Mouse (Mus musculus): Measurements from ENCODE around the gene Hspa8. TPM values are rescaled to one million over a fixed set of nuclear protein-coding genes. Genes with fewer than 3 reads are reported as not detected.

Gene Hspa8
- polyA plus RNA-seq, 1 experiment from 2014 or later: 2,718 TPM

DNA sequence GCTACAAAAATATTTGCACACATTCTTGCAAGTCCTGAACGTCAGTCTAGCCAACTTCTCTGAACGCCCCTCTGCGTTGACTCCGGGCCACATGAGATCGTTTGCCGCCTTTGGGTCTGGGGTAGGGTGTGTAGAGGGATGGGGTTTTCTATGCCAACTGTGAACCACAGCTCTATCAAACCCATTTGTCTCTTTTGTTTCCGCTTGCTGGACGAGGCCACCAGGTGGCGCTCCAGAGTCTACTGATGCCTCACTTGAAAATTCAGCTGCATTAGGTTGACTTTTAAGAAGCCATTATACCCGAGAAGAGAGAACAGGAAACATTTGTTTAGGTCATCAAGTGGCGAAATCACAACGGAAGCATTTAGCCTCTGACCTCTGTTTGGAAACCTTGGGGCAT lies 33.8 kb downstream of the Hspa8 start:
- H3K4me1 ChIP-seq: no peaks in the 10 kb centered on the region

DNA sequence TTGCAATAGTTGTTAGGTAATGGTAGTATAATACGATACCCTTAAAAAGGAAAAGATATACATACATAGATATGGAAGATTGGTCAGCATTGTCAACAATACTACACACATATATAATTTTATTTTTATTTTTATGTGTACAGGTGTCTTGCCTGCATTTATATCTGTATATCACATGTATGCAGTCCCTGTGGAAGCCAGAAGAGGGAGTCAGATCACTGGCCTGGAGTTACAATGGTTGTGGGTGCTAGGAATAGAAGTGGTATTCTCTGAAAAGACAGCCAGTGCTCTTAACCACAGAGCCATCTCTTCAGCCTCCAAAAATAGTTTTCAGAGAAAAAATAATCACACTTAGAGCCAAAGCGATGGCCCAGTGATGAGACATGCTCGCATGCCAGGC lies 35.9 kb downstream of the Hspa8 start:
- H3K4me1 ChIP-seq: no peaks in the 10 kb centered on the region
- no peak overlapping the region for H3K4me2 ChIP-seq (replicated peaks)
- H3K27ac ChIP-seq (replicated peaks): no peak overlapping the region
- no peaks in the 10 kb centered on the region for H3K9me3 ChIP-seq
- ATAC-seq (ENCODE audit: low FRiP score, low read depth): no peak
- peaks cover 17% of the 10 kb centered on the region for H3K27me3 ChIP-seq
- WGBS: 89% methylated on average over 3 of the region's 3 CpGs
- no peak overlapping the region for H3K9ac ChIP-seq (replicated peaks)
- no peaks in the 10 kb centered on the region for H3K36me3 ChIP-seq
- H3K4me3 ChIP-seq: no peak overlapping the region

More for the DNA sequence above, 33.8 kb downstream of the Hspa8 start:
- no peak overlapping the region for H3K27ac ChIP-seq (replicated peaks)
- WGBS: 7% methylated on average over 12 of the region's 12 CpGs
- peaks cover 12% of the 10 kb centered on the region for H3K27me3 ChIP-seq
- ATAC-seq (ENCODE audit: low FRiP score, low read depth): no peak
- H3K4me3 ChIP-seq: no peak overlapping the region
- H3K36me3 ChIP-seq: no peaks in the 10 kb centered on the region
- H3K4me2 ChIP-seq (replicated peaks): no peak overlapping the region
- H3K9ac ChIP-seq (replicated peaks): no peak overlapping the region
- no peaks in the 10 kb centered on the region for H3K9me3 ChIP-seq

DNA sequence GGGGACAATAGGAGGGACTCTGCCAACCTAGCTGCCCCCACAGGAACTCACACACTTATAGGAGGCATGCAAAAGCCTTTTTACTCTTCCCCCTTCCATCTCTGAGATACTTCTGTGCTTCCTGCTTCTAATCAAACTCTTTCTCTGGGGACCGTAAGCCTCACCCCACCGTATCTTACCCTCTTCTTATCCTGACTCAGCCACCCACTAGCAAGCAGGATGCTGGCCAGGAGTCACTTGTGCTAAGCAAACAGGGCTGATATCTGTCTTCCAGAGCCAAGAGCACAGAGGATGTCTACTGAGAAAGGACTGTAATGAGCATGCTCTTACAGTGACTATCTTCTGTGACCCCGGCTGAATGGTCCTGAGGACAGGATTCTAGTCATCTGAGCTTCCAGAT lies 38.9 kb downstream of the Hspa8 start:
- Histone ChIP-seq H3K4me3 (no peak overlapping the region), H3K9me3 (no peaks in the 10 kb centered on the region), H3K36me3 (no peaks in the 10 kb centered on the region), H3K4me1 (no peaks in the 10 kb centered on the region), H3K27me3 (peaks cover 17% of the 10 kb centered on the region), H3K9ac (replicated peaks) (no peak overlapping the region), H3K27ac (replicated peaks) (no peak overlapping the region), H3K4me2 (replicated peaks) (no peak overlapping the region)
- 80% methylated on average over 3 of the region's 3 CpGs for WGBS
- ATAC-seq (ENCODE audit: low FRiP score, low read depth): no peak

DNA sequence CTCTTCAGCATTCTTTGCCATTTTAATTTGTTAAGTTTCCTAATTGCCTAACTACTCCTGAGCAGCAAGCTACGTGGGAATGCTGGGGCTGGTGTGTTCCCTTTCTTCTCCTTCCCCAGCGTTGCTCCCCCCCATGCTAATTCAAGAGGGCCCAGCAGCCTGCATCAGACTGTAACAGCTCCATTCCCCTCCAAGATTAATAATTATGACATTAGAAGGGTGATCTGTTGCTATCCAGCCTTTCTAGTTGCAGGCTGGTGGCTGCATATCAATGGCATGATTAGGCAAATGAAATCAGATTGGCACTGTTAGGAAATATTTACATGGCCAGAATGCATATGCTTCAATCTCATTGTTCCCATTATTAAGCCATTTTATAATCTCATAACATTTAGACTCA lies 50.7 kb downstream of the Hspa8 start:
- no peak overlapping the region for H3K4me2 ChIP-seq (replicated peaks)
- ATAC-seq (ENCODE audit: low FRiP score, low read depth): no peak
- 29% methylated on average over 2 of the region's 2 CpGs for WGBS

DNA sequence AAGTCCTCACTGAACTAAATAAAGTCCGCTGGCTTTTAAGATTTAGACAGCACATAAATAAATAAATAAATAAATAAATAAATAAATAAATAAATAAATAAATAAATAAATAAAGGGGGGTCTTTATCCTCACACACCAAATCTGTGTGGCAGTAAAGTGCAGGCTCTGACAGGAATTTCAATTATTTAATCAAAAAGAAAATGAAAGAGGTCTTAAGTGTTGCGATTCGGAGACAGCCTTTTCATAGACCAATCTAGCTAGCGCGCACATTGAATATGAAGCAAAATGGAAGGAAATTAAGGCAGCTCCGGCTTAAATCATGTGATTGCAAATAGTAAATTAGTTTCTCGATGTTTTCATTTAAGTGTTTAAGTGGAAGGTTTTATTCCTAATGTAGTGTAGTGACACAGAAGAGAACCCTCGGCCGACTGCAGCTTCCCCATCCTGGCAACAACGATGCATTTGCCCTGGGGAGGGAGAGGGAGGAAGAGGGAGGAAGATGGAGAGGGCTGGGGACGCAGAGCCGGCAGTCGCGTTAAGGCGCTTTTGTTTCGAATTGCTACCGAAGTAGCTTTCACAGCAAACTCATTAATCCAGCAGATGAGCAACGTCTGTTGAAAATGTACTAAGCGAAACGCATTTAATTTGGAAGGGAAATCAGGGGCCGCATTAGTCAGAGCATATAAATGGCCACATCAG lies 57.8 kb downstream of the Hspa8 start:
- peaks cover 49% of the 10 kb centered on the region for H3K27me3 ChIP-seq
- peak overlapping the region; percentile 31; the same call in 1 of the 2 replicates for H3K9ac ChIP-seq (replicated peaks)
- no peak; the same call in 1 of the 2 replicates for ATAC-seq (ENCODE audit: low FRiP score, low read depth)
- H3K4me2 ChIP-seq (replicated peaks): peak overlapping the region; percentile 55
- H3K27ac ChIP-seq (replicated peaks): 0 out of 2 replicates have a peak overlapping the region, but pooled peaks have one; percentile 20
- H3K4me1 ChIP-seq: peaks cover 7% of the 10 kb centered on the region; the same call in 1 of the 2 replicates
- peak overlapping the region; percentile 36 for H3K4me3 ChIP-seq
- WGBS: 6% methylated on average over 21 of the region's 21 CpGs
- no peaks in the 10 kb centered on the region for H3K36me3 ChIP-seq
- no peaks in the 10 kb centered on the region for H3K9me3 ChIP-seq

More for the DNA sequence above, 50.7 kb downstream of the Hspa8 start:
- Histone ChIP-seq H3K27ac (replicated peaks) (no peak overlapping the region), H3K27me3 (peaks cover 26% of the 10 kb centered on the region), H3K9me3 (no peaks in the 10 kb centered on the region), H3K4me3 (no peak overlapping the region), H3K4me1 (peaks cover 1% of the 10 kb centered on the region; the same call in 1 of the 2 replicates), H3K9ac (replicated peaks) (no peak overlapping the region), H3K36me3 (no peaks in the 10 kb centered on the region)

DNA sequence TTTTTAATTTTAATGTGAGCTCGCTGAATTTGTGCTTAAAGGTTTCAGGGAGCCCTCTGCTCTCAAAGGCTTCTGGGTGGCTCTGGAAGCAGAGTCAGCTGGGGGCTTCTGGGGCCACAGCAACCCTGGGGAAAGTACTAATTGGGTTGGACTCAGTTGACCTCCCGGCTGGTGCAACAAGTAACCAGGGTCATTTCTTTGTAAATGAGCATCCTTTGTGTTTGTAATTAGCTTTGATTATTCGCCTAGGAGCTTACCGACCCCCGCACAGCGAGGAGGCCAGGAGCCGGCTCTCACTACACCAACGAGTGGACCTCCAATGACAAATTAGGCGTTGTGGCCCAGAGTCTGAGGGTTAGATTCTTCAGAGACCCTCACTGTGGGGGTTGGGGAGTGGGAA lies 58.4 kb downstream of the Hspa8 start:
- 2% methylated on average over 9 of the region's 9 CpGs for WGBS
- Histone ChIP-seq H3K9ac (replicated peaks) (no peak overlapping the region), H3K4me3 (peak overlapping the region; percentile 36), H3K4me1 (peaks cover 7% of the 10 kb centered on the region; the same call in 1 of the 2 replicates), H3K27ac (replicated peaks) (0 out of 2 replicates have a peak overlapping the region, but pooled peaks have one; percentile 20), H3K27me3 (peaks cover 48% of the 10 kb centered on the region), H3K36me3 (no peaks in the 10 kb centered on the region), H3K9me3 (no peaks in the 10 kb centered on the region), H3K4me2 (replicated peaks) (peak overlapping the region; percentile 55)
- ATAC-seq (ENCODE audit: low FRiP score, low read depth): 0 out of 2 replicates have a peak, but pooled peaks have one; percentile 47

Other genes with a start within 250 kb of the Hspa8 start
- gene Gm21915, start 130.4 kb upstream of the Hspa8 start, polyA plus RNA-seq (2016; fragmentation: Nextera tagmentation; extraction: Ambion mirVana): not detected in 2 replicates
- gene Clmp, start 115.0 kb upstream of the Hspa8 start, polyA plus RNA-seq (2016; fragmentation: Nextera tagmentation; extraction: Ambion mirVana): 40.8 and 47.4 TPM in 2 replicates
- gene Bsx, start 73.1 kb downstream of the Hspa8 start, polyA plus RNA-seq (2016; fragmentation: Nextera tagmentation; extraction: Ambion mirVana): 1.2 and 3.5 TPM in 2 replicates
- gene Jhy, start 163.1 kb downstream of the Hspa8 start, polyA plus RNA-seq (2016; fragmentation: Nextera tagmentation; extraction: Ambion mirVana): 1.5 and 2.7 TPM in 2 replicates
- not detected in 2 replicates for gene Crtam, start 203.6 kb downstream of the Hspa8 start, polyA plus RNA-seq (2016; fragmentation: Nextera tagmentation; extraction: Ambion mirVana)